Mouse (Mus musculus): ENCODE measurements around the gene Cd300lg.

The Cd300lg gene

GRCm38 (mm10) chr11:102025991-102026660, 15.2 kb upstream of the Cd300lg start:
- DNase-seq (ENCODE audit: low spot score), result peak; percentile 15

GRCm38 (mm10) chr11:102026694-102027360, 14.5 kb upstream of the Cd300lg start:
- DNase-seq (ENCODE audit: low spot score), result peak; percentile 79

DNA sequence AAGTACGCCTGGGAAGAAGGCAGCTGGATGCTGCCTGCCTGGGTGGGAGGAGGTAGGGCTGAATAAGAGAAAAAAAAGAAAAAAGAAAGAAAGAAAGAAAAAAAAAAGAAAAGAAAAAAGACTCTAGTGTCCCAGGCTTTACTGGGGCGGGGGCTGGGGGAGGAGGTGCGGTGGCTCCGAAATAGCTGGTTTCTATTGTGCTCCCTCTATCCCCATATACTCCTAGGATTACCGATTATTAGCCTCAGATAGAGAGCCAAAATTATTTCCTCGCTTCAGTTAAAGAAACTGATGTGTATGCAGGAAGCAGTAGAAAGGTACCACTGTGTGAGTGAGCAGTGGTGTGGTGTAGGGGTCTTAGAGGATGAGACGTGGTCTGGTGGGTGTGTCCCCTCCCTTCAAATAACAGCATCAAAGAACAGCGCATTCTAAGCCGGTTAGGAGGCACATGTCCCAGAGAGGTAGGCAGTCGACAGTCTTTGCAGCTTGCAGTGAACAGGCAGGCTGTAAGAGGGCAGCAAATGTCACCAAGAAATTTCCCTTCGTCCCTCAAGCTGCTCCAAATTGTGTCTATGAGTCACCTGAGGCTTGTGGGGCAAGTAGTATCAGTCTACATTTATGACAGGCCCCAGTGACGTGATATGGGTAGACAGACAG, 13.8 kb upstream of the Cd300lg start:
- no peak for DNase-seq (ENCODE audit: low spot score)

DNA sequence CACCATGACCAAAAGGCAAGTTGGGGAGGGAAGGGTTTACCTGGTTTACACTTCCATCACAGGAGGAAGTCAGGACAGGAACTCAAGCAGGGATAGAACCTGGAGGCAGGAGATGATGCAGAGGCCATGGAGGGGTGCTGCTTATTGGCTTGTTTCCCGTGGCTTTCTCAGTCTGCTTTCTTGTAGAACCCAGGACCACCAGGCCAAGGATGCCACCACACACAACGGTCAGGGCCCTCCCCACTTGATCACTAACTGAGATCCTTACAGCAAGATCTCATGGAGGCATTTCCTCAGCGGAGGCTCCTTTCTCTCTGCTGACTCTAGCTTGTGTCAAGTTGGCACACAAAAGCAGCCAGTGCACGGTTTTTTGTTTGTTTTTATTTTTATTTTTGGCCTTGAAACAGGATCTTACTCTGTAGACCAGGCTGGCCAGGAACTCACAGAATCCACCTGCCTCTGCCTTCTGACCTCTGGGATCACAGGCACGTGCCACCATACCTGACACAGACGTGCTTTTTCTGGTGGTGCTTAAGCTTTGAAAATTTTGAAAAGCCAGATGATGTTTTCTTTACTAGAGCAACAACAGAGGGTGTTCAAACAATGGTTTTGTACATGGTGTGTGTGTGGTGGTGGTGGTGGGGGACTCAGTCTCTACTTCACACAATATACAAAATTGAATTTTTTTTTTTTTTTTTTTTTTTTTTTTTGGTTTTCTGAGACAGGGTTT, 13.1 kb upstream of the Cd300lg start, which contains the start of gene Mpp3:
Gene Mpp3, minus strand, starts transcription at position 375 of the 730 bp plus-strand sequence.
- no peak for DNase-seq (ENCODE audit: low spot score)

- DNase-seq (ENCODE audit: low spot score), result no peak
These were observed 12.0 kb upstream of the Cd300lg start for GRCm38 (mm10) chr11:102029304-102029703.

DNA sequence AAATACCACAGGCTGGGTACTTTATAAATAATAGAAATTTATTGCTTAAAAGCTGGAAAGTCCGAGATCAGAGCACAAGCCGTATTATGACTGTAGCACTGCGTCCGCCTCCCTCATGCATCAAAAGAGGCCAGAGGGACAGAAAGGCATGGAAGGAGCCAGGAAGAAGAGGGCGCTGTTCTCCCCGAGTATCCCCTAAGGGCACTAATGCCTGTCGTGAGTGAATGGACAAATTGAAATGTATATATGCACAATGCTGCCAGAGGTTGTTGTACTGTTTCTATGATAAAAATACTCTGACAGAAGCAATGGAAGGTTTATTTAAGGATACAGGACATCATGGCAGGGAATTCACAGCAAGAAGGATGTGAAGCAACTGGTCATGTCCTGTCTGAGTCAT, 11.3 kb upstream of the Cd300lg start:
- DNase-seq (ENCODE audit: low spot score), result no peak

DNA sequence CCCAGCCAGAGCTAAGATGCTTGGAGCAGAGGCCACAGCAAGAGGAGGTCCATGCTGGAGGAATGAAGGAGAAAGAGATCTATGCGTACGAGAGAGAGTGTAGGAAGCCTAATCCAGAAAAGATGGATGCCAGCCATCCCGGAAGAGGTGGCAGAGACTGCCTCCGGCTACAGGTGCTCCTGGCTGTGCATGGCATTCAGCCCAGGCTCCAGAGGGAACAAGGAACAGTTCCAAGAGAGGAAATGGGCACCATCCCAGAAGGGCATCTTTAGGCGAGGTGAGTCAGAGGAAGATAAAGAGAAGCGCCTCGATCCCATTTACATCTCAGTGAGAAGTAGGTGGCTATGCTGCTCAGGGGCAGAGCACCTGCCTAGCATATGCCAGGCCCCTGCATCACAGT, 10.2 kb upstream of the Cd300lg start:
- no peak for DNase-seq (ENCODE audit: low spot score)

DNA sequence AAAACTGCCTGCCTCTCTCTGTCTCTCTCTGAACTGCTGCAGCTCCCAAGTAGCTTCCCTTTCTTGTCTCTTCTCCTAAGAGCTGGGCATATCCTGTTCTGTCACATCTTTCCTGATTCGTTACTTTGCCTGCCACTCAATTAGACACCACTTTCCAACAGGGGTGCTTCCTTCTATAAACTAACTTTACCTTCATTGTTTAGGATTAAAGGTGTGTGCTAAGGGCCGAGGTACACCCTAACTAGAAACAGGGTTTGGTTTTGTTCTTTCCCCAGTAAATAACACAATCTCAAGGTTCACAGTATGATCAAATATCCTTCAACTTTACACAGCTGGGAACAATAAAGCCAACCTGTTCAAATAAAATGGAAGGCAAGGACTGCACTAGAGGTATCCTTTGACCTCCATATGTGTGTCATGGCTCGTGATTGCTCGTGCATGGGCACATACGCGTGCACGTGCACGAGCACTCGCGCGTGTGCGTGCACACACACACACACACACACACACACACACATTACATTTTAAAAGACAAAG, 8.2 kb upstream of the Cd300lg start:
- no peak for DNase-seq (ENCODE audit: low spot score)

DNA sequence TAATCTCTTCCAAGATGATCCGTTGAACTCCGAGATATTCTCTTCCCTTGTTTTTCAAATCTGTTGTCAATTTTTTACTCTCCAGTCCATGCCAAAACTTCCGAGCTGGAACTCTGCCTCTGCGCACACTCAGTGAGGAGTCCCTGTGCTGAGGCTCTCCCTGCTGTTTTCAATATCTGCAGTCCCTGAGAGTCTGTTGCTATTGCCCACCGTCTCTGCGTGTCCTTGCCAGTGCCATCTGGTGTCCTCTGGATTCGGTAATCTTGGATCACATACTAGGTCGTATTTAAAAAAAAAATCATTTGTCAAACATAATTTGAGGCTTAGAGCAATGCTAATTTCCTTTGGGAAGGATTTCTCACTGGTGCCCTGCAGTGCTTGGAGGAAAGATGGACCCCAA, 6.4 kb upstream of the Cd300lg start:
- peak; percentile 48 for DNase-seq (ENCODE audit: low spot score)

- no peak for DNase-seq (ENCODE audit: low spot score)
These were observed 5.8 kb upstream of the Cd300lg start for GRCm38 (mm10) chr11:102035456-102035960.

- DNase-seq (ENCODE audit: low spot score), result no peak
These were observed 5.0 kb upstream of the Cd300lg start for GRCm38 (mm10) chr11:102036336-102036735.

- DNase-seq (ENCODE audit: low spot score), result no peak
These were observed 3.5 kb upstream of the Cd300lg start for GRCm38 (mm10) chr11:102037789-102038188.

GRCm38 (mm10) chr11:102039487-102040137, 1.7 kb upstream of the Cd300lg start:
- DNase-seq (ENCODE audit: low spot score), result no peak

DNA sequence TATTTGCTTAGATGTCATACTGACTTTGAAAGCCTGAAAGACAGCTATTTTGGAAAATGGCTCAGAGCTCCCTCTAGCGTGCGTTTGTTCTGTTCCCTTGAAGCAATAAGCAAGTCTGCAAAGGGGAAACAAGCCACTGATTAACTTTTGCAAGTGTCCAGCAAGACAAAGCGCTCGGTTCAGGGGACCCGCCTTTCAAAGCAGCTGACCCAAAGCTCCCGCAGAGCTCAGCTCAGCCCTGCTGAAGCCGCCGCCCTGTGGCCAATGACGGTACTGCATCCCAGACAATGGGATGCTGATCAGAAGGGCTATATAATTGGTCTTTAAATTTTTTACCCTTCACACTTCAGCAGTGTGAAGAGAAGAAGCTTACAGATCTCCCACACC, 1.2 kb upstream of the Cd300lg start:
- peak; percentile 86 for DNase-seq (ENCODE audit: low spot score)

GRCm38 (mm10) chr11:102040646-102041045, 663 bp upstream of the Cd300lg start:
- DNase-seq (ENCODE audit: low spot score), result no peak

GRCm38 (mm10) chr11:102042971-102043370, 1.7 kb downstream of the Cd300lg start:
- no peak for DNase-seq (ENCODE audit: low spot score)

DNA sequence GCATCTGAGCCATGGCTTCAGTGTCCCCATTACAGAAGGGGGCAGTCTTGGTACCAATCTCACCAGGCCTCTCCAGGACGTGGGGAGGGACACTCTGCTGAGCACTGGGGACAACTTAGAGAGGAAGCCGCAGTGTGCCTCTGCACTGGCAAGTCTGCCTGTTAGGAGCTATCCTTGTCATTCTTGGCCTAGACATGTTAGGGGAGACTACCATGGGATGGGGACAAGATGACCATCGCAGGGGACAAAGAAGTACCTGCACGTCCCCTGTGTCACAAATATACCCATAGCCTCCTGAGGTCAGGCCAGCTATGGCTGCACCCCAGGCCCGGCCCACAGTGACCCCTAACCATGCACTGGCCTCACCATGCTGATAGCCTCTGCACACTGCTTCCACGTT, 2.1 kb downstream of the Cd300lg start:
- no peak for DNase-seq (ENCODE audit: low spot score)

DNA sequence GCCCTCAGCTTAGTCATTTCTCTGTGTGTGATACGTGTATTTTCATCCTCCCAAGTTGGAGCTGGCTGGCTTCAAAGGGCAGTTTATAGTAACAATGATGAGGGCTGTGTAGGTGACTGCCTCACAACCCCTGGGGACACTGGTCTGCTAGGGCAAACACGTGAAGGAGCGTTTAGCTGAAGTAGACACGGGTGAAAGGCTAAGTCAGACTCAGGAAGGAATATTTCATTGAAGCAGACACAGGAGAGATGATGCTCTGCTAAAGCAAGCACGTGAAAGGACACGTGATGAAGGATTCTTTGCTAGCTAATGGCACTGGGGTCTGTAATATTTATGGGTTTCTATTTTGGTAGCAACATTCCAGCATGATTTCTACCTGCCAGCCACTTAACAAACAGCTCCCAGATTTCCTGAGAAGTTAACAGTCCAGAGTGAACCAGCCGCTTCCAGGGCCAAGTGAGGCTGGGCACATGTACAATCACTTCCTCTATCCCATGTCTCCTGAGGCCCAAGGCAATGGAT, 3.4 kb downstream of the Cd300lg start:
- DNase-seq (ENCODE audit: low spot score), result no peak

DNA sequence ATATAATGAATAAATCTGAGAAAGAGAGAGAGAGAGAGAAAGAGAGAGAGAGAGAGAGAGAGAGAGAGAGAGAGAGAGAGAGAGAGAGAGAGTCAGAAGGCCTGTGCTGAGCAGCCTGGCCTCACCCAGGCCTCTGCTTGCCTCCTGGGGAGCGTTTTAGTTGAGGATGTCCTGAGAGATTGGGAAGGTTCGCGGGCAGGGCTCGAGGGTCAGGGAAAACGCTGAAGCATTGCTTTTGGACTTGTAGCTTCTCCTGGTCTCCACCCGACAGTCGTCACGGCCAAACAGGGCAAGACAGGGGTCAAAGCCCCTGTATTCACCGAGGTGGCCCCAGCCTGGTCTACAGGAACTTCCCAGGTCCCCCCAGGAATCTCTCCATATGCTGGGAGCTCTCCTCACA, 5.3 kb downstream of the Cd300lg start:
- no peak for DNase-seq (ENCODE audit: low spot score)

DNA sequence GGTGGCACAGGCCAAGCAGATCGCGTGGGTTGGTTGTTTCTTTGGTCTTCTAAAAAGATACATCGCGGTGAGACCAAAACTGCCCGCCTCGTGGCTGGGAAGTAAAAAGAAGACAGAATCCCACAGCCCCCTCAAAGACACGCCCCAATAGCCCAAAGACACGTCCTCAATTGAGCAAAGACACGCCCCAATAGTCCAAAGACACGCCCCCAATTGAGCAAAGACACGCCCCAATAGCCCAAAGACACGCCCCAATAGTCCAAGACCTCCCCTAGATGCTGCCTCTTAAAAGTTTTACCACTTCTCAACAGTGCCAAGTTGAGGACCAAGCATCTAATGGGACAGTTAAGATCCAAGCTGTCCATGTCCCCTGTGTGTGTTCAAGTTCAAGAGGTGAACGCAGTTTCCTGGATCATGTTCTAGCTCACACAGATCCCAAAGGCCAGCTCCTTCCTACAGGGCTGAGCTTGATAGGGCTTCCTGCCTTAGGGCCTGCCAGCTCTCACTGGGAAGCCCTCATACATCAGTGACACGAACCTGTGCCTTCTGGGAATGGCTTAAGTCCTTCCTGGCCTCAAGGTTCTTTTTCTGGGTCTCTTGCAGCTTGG, 8.7 kb downstream of the Cd300lg start:
- no peak for DNase-seq (ENCODE audit: low spot score)

DNA sequence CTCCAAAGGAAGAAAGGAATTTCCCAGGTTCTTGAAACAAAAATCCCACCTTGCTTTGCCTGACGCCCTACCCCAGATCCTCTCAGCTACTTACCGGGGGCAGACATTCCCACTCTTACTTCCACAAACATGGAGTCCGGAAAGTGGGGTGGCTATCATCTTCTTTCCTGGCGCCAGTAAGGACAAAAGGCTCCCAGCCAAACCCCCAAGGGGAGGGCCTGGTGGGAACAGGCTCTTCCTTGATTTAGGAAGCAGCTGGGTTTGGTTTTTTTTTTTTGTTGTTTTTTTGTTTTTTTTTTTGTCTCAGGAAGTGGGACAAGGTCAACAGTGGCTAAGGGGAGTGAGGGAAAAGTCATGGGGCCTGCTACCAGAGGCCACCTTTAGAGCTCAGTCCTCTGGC, 10.2 kb downstream of the Cd300lg start:
- no peak for DNase-seq (ENCODE audit: low spot score)
